8 mouse cellular contexts compared by ENCODE assay signal in genomic region chr17:10840731-10841201, GRCm38 (mm10). TPM values are rescaled to one million over a fixed set of nuclear protein-coding genes. Genes with fewer than 3 reads are reported as not detected.
DNase-seq lines count a peak whose midpoint lies in the region; ATAC-seq and TF ChIP-seq lines count a peak whose summit lies in the region.

No protein-coding gene starts in this region.

- H3K4me3 ChIP-seq in embryonic fibroblast, embryonic 13.5 days (ENCODE audit: insufficient read depth, low read length) = peak overlapping the region; percentile 43
- H3K4me3 ChIP-seq in heart, embryonic 10.5 days = peak overlapping the region; percentile 82
- H3K4me3 ChIP-seq in limb, embryonic 13.5 days = peak overlapping the region; percentile 64
- peak overlapping the region; percentile 68 for H3K4me3 ChIP-seq in midbrain, embryonic 14.5 days (replicated peaks; ENCODE audit: low read depth, low read length)
- H3K4me3 ChIP-seq in small intestine, adult 2 months (ENCODE audit: low read depth, low read length) = peak overlapping the region; percentile 98

- H3K27ac ChIP-seq in embryonic fibroblast, embryonic 13.5 days (ENCODE audit: insufficient read depth, low read length) = no peak overlapping the region
- H3K27ac ChIP-seq in heart, embryonic 10.5 days = peak overlapping the region; percentile 90
- H3K27ac ChIP-seq in limb, embryonic 13.5 days = no peak overlapping the region
- peak overlapping the region; percentile 86 for H3K27ac ChIP-seq in midbrain, embryonic 14.5 days (replicated peaks; ENCODE audit: low read depth, low read length)
- H3K27ac ChIP-seq in small intestine, adult 2 months (ENCODE audit: insufficient read depth, low read depth, low read length) = no peak overlapping the region

- peak overlapping the region; percentile 80 for H3K4me2 ChIP-seq in limb, embryonic 13.5 days (replicated peaks)
- H3K4me2 ChIP-seq in midbrain, embryonic 14.5 days (ENCODE audit: low read length) = peak overlapping the region; percentile 72

- DNase-seq in A20 (ENCODE audit: low read depth, low spot score) = peak; percentile 55
- peak; percentile 70 for DNase-seq in adrenal gland, postnatal 14 days
- peak; percentile 82 for DNase-seq in heart, embryonic 10.5 days (ENCODE audit: low spot score)
- peak; percentile 79 for DNase-seq in kidney, adult 9 months
- DNase-seq in midbrain, embryonic 14.5 days = peak; percentile 73

- H3K36me3 ChIP-seq in heart, embryonic 10.5 days = no peaks in the 10 kb centered on the region
- H3K36me3 ChIP-seq in limb, embryonic 13.5 days = no peaks in the 10 kb centered on the region
- no peaks in the 10 kb centered on the region for H3K36me3 ChIP-seq in midbrain, embryonic 14.5 days (ENCODE audit: control insufficient read depth, insufficient read depth, low read length)
- H3K36me3 ChIP-seq in small intestine, adult 2 months (ENCODE audit: control insufficient read depth, insufficient read depth, low read length) = no peaks in the 10 kb centered on the region

- peaks cover 2% of the 10 kb centered on the region; the same call in 1 of the 2 replicates for H3K4me1 ChIP-seq in embryonic fibroblast, embryonic 13.5 days (ENCODE audit: control insufficient read depth, insufficient read depth, low read length)
- peaks cover 5% of the 10 kb centered on the region; the same call in 1 of the 2 replicates for H3K4me1 ChIP-seq in heart, embryonic 10.5 days
- H3K4me1 ChIP-seq in limb, embryonic 13.5 days = peaks cover 6% of the 10 kb centered on the region; the same call in 1 of the 2 replicates
- H3K4me1 ChIP-seq in midbrain, embryonic 14.5 days (ENCODE audit: control insufficient read depth, insufficient read depth, low read length) = peaks cover 7% of the 10 kb centered on the region
- no peaks in the 10 kb centered on the region for H3K4me1 ChIP-seq in small intestine, adult 2 months (ENCODE audit: control insufficient read depth, insufficient read depth, insufficient read length, low read length)

- H3K27me3 ChIP-seq in heart, embryonic 10.5 days (ENCODE audit: insufficient read depth, poor library complexity, severe bottlenecking) = no peaks in the 10 kb centered on the region
- no peaks in the 10 kb centered on the region for H3K27me3 ChIP-seq in limb, embryonic 13.5 days
- H3K27me3 ChIP-seq in midbrain, embryonic 14.5 days (ENCODE audit: control insufficient read depth, insufficient read depth, low read length) = no peaks in the 10 kb centered on the region
- no peaks in the 10 kb centered on the region for H3K27me3 ChIP-seq in small intestine, adult 2 months (ENCODE audit: control insufficient read depth, insufficient read depth, low read length)

- TF ChIP-seq CTCF in embryonic fibroblast, embryonic 13.5 days (IDR thresholded peaks at IDR 0.05; ENCODE audit: borderline replicate concordance, insufficient read depth, low read length) = no peak
- TF ChIP-seq CTCF in small intestine, adult 2 months (IDR thresholded peaks at IDR 0.05; ENCODE audit: extremely low read depth, insufficient read length, insufficient replicate concordance, low read depth, low read length) = peak; percentile 40; the same call in 1 of the 2 replicates

- WGBS in heart, embryonic 10.5 days = 2% methylated on average over 20 of the region's 20 CpGs
- WGBS in limb, embryonic 13.5 days = 3% methylated on average over 20 of the region's 20 CpGs
- WGBS in midbrain, embryonic 14.5 days = 2% methylated on average over 20 of the region's 20 CpGs
- WGBS in small intestine, adult 2 months = 1% methylated on average over 20 of the region's 20 CpGs

- peak; percentile 25; the same call in 1 of the 2 replicates for ATAC-seq in limb, embryonic 13.5 days (ENCODE audit: low FRiP score, low read depth)
- ATAC-seq in midbrain, embryonic 14.5 days (ENCODE audit: low FRiP score, low TSS enrichment) = peak; percentile 41; the same call in 1 of the 2 replicates

- H3K9me3 ChIP-seq in heart, embryonic 10.5 days = no peaks in the 10 kb centered on the region
- no peaks in the 10 kb centered on the region for H3K9me3 ChIP-seq in limb, embryonic 13.5 days
- H3K9me3 ChIP-seq in midbrain, embryonic 14.5 days (ENCODE audit: control insufficient read depth, low read length) = no peaks in the 10 kb centered on the region

- peak overlapping the region; percentile 78 for H3K9ac ChIP-seq in limb, embryonic 13.5 days
- H3K9ac ChIP-seq in midbrain, embryonic 14.5 days (replicated peaks; ENCODE audit: low read length) = peak overlapping the region; percentile 76

- no peak for TF ChIP-seq POLR2A in embryonic fibroblast, embryonic 13.5 days (IDR thresholded peaks at IDR 0.05; ENCODE audit: low read depth, low read length)
- no peak for TF ChIP-seq POLR2A in small intestine, adult 2 months (IDR thresholded peaks at IDR 0.05; ENCODE audit: low read depth, low read length)

RNA-seq across cellular contexts. Expression of gene Prkn, which starts 0.6 kb away (rescaled TPM):
- 6.9 and 13.6 TPM in 2 replicates for total RNA-seq in adrenal gland, postnatal 14 days (2021)
- 0.62 and 0.70 TPM in 2 replicates for polyA plus RNA-seq in embryonic fibroblast, embryonic 13.5 days (2011; ENCODE audit: insufficient read length, low read depth, missing spikeins)
- 1.0 and 1.8 TPM in 2 replicates for polyA plus RNA-seq in heart, embryonic 10.5 days (2016; fragmentation: Nextera tagmentation; extraction: Ambion mirVana)
- polyA plus RNA-seq in limb, embryonic 13.5 days (2015; fragmentation: Nextera tagmentation; extraction: Ambion mirVana) = 1.4 and 2.1 TPM in 2 replicates
- 3.9 and 4.4 TPM in 2 replicates for polyA plus RNA-seq in midbrain, embryonic 14.5 days (2014; fragmentation: Nextera tagmentation; extraction: Ambion mirVana)
- polyA plus RNA-seq in small intestine, adult 2 months (2012; rRNA removed) = 0.58 and 0.67 TPM in 2 replicates

RNA-seq across cellular contexts. Expression of gene Pacrg, which starts 0.7 kb away (rescaled TPM):
- 2.3 and 3.5 TPM in 2 replicates for total RNA-seq in adrenal gland, postnatal 14 days (2021)
- 0.58 and 0.82 TPM in 2 replicates for polyA plus RNA-seq in embryonic fibroblast, embryonic 13.5 days (2011; ENCODE audit: insufficient read length, low read depth, missing spikeins)
- polyA plus RNA-seq in heart, embryonic 10.5 days (2016; fragmentation: Nextera tagmentation; extraction: Ambion mirVana) = 0.78 and 0.89 TPM in 2 replicates
- 1.4 TPM in 2 replicates for polyA plus RNA-seq in limb, embryonic 13.5 days (2015; fragmentation: Nextera tagmentation; extraction: Ambion mirVana)
- polyA plus RNA-seq in midbrain, embryonic 14.5 days (2014; fragmentation: Nextera tagmentation; extraction: Ambion mirVana) = 9.2 and 13.6 TPM in 2 replicates
- polyA plus RNA-seq in small intestine, adult 2 months (2012; rRNA removed) = not detected in 2 replicates

Comparison
In these comparisons a context has a peak if more than half of its experiments do, and no peak if none do; other contexts are left out.
1. H3K27ac ChIP-seq: peak in heart, embryonic 10.5 days (single experiment) and midbrain, embryonic 14.5 days (single experiment); none in embryonic fibroblast, embryonic 13.5 days (single experiment), limb, embryonic 13.5 days (single experiment) and small intestine, adult 2 months (single experiment).
2. H3K4me3 ChIP-seq: peak in every context shown above with its lines; median percentile 98 in small intestine, adult 2 months; 82 in heart, embryonic 10.5 days; 68 in midbrain, embryonic 14.5 days; 64 in limb, embryonic 13.5 days; 43 in embryonic fibroblast, embryonic 13.5 days.
3. Peak in every context shown above with its lines, with median percentiles within 50 percentile points of each other: DNase-seq.